Mouse (Mus musculus): ENCODE data around the gene Fars2. TPM values are rescaled to one million over a fixed set of nuclear protein-coding genes. Genes with fewer than 3 reads are reported as not detected.

The Fars2 gene
- total RNA-seq, 2 experiments from 2014 or later = 37.2 to 37.9 TPM

DNA sequence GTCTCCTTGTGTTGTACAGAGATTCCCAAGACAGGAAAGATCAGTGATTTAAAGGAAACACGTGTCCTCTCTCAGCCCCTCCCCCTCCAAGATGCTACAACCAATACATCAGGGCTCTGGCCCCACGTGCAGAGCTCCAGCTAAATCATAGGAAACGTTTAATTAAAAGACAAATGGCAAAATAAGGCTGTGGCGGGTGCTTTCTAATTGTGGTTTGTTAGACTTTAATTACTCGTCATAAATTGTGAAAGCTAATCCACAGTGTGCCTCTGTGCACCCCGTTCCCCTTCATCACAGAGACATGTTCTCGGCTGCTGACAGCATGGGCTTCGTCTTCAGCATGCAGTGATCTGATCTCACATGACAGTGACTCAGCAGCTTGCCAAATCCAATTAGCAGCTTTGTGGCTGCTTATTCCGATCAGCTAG is 400.9 kb downstream of the Fars2 start:
- no peak for DNase-seq

DNA sequence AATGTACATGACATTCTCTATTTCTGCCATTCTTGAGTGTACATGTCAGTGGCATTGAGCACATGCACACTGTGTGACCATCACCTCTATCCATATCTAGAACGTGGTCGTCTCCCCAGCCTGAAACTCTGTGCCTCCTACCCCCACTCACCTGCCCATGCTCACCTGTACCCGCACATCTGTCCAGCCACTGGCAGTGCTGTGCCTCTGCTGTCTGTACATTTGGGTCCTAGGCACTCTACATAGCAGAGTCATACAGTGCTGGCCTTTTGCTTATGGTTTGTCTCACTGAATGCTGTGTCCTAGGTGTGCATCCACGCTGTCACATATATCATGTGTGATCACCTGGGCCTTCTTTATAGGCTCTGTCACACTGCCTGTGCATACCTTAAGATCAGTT is 410.5 kb downstream of the Fars2 start:
- DNase-seq = no peak

DNA sequence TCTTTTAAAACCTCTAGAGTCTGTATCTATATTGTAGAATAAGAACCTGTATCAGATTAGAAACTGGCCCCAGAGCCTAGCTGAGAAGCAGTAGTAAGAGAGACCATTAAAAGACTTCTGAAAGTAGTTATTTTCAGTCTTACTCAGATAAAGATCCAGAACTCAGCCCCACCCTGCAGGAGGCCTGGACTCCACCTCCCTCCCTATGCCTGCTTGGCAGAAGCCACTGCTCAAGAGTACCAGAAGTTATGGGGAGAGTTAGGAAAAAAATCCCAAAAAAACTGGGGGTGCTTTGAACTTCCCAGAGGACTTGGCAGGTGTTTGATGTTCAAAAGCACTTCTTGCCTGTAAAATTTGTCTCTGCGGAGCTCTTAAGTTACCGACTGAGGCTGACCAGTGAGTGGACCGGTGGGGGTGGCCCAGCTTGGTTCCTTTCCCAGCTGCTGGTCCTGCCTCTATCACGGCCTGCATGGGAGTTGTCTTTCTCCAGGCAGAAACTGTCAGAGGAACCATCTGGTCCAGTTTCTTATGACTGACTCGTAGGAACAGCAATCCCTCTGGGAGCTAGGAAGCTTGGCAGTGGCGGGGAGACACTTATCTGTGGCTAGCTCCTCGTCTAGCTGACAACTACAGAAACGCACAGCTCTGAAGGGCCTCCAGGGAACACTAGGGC is 411.1 kb downstream of the Fars2 start:
- peak; percentile 83 for DNase-seq

DNA sequence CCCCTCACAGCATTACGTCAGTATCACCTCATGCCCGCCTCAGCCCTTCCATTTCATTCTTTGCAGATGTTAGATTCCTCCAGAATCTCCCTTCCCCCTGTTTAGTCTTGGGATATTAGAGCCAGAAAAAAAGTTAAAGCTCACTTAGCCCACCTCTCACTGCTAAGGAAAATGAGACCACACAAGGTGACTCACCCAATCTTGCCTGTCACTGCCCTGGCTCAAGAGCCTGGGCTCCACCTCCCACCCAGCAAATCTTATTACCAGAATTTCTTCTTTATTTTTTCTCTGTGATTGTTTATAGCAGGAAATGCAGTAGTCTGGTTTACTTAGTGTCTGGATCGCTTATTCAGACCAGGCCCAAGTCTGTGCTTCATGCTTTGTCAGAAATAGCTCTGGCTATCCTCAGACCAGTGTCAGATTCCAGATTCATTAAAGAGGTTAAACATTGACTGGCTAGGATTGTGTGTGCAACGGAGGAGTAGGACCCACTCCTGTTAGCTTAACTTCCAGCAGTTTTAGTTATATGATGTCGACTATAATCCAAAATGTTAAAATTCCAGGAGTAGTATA is 412.3 kb downstream of the Fars2 start:
- DNase-seq = no peak

DNA sequence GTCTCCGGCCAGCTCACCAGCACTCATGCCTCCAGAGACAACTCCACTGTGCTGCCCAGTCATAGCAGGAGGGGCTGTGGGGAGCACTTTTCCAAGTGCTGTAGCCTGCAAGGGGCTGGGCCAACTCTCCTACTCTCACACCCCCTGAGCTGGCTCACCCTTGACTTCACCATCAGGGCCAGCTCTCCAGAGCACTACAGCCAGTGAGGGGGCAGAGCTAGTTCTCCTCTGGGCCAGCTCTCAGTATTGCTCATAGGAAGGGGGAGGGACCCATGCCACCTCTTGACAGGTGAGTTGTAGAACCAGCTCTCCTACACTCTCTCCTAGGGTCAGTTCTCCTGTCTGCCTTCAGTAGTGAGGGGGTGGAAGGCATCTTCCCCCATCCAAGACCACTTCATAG is 413.6 kb downstream of the Fars2 start:
- peak; percentile 8 for DNase-seq

DNA sequence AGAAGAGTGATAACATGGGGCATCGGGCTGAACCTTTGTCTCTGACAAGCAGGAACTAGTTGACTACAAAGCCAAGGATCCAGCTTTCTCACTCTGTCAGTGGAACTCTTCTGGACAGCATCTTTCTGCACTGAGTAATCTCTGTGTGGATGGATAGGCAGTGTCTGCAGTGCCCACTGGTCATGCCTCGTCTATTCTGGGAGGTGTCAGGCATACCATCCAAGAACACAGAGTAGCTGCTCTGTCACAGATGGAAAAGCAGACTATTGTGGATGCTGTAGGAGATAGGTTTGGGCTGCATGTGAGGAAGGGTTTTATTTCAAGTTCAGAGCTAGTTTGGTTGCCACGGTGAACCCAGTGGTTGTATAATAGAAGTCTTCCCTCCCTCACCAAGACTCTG is 414.7 kb downstream of the Fars2 start:
- no peak for DNase-seq

DNA sequence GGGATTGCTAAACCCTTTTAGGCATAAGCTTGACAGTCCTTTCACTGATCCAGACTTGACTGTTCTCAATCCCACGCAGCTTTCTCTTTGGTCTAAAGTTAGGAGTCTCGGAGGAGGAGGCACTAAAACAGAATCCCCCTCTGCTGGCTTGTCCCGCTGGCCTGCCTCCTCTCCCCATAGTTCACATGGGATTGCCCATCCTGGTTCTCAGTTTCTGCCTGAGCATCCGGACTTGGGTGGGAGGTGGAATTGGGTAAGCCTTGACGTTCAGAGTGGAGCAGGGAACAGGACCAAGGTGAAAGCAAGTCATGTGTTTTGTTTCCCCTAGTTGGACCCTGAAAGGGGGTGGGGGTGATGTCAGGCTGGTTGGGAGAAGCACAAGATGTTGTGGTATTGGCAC is 415.9 kb downstream of the Fars2 start:
- no peak for DNase-seq

DNA sequence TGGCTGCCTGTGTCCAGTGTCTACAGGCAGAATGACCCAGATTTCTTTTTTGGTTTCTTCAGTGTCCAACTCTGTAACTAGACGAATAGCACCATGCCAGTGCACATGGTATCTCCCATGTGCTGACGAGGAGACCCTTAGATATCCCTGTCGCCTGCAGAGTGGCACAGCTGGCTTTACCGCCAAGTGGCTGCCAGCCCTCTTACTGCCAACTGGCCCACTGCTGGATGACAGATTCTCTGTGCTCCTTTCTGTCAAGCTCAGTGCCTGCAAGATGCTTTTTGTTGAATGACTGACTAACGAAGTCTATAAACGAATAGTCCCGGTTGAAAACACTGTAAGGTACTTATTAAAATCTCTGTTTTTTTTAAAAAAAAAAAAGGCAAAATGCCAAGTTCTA is 416.3 kb downstream of the Fars2 start:
- no peak for DNase-seq

DNA sequence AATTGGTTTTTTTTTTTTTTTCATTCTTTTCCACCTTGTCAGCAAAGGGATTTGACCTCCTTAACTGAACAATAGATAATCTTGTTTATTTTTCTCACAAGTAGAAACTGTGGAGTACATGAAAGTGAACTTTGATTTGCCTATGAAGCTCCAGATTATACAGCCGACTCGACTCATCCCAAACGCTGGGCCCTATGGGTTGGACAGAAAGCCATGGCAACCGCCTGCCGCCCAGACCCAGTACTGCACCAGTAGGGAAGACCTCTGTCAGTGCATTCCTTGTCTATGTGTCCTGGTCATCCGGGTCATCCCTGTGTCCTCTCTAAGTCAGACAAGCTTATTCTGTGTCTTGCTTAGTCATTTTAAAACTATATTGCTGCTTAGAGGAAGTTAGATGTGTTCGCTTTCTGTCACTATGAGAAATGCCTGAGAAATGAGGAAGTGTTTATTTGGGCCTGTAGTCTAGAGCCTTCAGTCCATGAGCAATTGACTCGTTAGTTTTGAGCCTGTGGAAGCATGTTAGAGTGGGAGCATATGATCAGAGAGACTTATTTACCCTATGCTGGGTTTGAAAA is 416.8 kb downstream of the Fars2 start:
- no peak for DNase-seq

DNA sequence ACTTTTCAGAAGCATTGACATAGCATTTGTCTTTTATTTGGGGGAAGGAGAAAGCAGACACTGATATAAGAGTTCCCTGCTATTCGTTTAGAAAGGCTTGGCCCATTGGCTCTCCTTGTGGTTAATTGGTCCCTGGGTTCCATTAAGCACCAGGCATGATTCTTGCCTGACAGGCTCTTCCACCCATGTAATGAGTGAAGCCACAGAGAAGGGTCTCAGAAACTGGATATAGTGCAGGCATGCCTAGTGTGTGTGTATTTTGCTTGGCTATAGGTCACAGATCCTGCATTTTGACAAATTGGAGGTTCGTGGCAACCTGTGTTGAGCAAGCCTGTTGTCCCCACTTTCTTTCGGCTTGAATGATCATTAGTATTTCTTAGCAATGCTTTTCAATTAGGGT is 420.4 kb downstream of the Fars2 start:
- no peak for DNase-seq

DNA sequence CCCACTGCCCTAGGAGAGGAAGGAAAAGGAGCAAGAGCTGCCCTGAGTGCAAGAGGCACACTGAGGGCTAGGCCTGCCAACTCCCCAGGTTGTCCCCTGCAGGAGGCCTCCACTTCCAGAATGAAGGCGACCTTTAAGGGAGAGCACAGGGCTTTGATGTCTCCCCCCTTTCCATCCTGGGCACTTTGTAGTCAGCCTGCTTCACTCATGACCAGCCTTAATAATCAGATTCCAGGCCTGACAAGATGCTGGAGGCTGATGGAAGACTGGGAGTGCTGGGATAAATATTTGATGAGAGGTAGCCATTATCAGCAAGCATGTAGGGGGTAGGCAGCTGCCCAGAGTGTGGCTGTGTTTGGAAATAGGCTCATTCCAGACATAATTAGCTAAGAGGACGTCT is 421.2 kb downstream of the Fars2 start:
- DNase-seq = no peak

DNA sequence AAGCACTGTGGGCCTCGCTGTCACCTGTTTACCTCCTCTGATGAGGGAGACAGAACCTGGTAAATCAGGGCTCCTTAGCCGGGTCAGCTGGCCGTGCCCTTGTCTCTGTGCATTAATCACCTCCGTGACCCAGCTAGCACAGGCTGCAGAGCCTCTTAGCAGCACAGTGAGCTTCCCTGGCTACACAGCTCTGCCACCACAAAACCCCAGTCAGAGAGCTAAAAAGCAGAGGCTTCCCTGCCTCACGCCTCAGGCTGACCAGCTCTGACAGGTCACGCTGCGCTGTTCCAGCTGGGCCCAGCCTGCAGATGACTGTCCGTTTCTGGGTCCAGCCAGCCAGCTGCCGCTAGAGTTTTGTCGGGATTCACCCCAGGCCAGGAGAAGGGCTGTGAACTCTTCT is 423.0 kb downstream of the Fars2 start:
- peak; percentile 11 for DNase-seq

DNA sequence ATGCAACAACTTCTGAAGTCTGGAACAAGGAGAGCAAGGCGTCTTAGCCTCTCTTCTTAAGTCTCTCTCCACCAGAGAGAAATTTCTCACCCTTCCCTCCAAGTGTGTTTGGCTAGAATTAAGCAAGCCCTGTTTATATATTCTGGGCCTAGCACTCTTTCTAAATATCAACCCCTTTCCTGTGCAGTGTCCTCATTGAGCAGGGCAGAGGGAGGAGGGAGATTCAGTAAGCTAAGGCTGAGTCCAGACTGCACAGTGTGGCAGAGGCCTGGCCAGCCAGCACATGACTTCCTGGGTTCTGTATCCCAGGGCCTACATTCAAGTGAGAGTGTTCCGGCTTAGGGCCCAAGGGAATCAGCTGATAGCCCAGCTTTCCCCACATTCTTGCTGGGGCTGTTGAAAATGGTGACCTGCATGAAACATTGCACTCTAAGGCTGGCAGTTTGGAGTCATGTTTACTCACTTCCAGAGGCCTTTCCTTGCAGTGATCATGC is 424.1 kb downstream of the Fars2 start:
- no peak for DNase-seq

DNA sequence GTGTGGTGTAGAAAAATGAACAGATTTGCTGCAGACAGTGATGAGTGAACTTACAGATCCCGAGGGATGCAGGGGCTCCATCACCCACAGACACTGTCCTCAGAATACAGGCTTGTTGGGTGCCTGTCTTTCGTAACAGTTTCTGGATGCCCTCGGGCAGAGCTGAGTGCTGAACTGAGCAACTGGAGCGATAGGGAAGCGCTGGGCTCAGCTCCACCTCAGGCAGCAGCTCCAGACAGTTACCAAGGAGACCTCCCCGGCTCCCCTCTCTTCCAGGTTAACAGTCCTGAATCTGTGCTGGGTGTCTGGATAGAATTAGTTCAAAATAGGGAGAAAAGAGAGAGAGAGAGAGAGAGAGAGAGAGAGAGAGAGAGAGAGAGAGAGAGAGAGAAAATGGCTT is 433.5 kb downstream of the Fars2 start:
- no peak for DNase-seq

DNA sequence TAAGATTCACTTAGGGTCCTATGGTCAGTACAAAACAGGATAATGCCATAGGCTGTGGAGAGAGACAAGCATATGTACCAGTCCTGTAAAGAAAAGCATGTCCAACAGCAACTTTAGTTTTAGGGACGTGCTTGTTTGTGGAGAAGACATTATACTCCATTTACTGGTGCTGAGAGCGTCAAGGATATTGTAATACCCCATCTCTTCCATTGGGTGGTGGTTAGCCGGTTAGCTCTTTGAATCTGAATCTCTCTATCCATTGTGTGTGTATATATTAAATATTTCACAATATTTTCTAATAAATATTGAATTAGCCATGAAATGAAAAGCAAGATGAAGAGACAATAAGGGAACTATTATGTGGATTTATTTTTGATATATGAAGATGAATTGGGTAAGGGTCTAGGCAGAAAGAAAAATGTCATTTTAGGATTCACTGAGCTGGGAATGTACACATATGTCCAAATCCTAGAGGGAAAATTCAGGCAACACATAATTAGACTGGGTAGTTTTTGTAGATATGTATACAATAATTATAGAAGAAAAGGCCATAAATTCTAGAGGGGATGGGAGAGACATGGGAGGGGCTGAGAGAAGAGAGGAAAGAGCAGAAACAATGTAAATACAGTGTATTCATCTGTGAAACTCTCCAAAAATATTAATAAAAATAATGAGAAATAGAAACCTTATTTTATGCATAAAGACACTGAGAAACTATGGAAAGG is 435.5 kb downstream of the Fars2 start:
- DNase-seq = no peak

DNA sequence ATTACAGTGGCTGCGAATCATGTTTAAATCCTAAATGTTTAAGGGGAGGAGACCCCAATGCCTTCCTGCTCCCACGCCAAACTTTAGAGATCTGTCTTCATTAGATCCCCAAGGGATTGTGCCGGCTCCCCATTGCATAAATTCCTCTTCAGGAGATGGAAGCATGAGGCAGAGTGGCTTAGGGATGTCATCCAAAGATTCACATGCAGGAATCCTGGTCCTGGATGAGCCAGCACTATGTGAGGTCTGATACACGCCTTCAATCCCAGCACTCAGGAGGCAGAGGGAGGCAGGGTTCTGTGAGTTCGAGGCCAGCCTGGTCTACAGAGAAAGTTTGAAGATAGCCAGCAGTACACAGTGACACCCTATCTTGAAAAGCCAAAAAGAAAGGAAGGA is 436.0 kb downstream of the Fars2 start:
- no peak for DNase-seq

DNA sequence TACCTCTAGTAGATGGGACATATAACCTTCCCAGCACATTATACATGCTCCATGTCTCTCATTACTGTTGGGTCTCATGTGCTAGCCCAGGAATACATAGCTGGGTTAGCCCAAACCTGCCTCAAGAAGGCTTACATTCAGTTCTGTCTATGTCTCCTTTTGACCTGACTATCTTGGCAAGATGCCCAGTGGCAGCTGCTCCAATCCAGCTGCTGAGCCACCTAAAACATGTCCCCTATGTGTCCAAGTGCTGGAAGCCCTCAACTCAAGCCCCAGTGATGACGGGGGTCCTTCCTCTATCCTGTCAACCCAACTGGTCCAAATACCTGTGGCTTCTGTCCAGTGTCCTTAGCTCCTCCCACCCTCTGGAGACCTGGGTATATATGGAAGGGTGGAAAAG is 437.5 kb downstream of the Fars2 start:
- DNase-seq = no peak

DNA sequence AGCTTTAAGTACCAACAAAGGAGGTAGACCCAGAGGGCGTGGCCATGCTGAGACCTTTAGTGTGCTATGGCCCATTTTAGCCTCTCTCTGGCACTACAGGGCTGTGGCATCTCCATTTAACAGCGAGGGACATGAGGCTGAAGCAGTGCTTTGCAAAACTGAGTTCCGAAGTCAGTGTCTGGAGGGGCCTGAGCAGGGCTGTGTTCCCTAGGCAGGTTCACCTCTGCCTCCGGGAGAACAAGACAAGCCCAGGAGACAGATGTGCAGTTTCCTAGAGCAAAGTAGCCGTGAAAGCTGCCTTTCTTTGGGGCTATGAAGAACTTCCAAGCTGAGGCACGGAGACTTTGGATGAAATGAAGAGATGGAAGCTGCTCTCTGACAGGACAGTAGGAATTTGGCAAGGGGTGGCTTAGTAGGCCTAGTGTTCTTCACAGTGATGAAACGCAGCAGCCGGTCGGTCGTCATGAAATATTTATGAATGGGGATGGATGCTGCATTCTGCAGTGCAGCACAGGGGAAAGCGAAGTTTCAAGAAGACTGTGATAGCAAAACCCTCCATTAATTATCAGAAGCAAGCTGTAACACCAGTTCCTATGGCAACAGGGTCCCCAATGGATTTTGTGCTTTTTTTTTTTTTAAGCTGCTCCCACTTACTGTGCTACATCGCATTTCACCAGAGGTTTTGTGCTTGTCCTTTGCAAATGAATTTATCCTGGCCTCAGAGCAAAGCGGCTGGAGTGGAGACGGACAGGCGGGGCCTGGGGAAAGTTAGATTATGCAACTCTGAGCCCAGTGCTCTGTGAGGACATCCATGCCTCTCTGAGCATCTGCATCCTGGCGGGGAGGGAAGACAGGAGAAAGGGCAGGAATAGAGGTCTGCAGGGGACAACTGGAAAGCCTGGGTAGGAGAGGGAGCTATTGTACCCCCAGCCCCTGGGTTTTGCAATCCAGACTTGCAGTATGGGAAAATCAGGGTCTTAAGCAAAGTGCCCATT is 445.5 kb downstream of the Fars2 start:
- peak; percentile 43 for DNase-seq

DNA sequence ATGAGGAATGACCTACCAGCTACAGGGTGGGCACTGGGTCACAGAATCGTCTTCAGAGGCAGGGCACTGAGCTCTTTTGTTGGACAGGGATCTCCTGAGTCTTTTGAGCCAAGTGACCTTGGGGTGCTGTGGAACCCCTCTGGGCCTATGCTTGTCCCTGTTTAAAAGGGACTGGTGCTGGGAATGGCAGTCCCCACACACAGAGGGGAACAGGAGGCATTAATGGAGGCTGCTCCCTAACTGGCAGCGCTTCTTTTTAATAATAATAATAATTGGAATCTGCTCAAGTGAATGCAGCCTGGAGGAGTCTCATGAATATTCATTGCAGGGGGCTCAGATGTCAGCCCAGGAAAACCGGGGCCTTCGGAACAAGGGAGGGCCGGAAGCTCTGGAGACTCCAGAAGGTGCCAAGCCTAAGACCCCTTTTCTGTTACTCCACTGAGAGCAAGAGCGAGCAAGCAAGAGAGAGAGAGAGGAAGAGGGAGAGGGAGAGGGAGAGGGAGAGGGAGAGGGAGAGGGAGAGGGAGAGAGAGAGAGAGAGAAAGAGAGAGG is 447.6 kb downstream of the Fars2 start:
- DNase-seq = no peak

DNA sequence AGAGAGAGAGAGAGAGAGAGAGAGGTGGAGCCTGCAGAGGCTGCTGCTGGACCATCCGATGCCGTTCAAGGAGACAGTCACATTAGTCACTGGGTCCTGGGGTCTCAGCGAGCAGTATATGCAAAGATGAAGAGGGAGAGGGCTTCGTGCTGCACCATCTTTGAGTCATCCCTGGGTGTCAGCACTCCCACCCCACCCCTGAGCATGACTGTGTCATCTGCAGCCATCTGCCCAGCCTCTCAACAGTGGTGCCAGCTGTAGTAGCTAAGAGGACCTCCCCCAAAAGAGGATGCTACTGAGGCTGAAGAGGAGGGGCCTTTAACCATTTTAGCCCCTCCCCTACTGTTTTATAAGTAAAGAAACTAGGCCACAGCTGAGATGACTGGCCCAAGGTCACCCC is 459.6 kb downstream of the Fars2 start:
- no peak for DNase-seq

DNA sequence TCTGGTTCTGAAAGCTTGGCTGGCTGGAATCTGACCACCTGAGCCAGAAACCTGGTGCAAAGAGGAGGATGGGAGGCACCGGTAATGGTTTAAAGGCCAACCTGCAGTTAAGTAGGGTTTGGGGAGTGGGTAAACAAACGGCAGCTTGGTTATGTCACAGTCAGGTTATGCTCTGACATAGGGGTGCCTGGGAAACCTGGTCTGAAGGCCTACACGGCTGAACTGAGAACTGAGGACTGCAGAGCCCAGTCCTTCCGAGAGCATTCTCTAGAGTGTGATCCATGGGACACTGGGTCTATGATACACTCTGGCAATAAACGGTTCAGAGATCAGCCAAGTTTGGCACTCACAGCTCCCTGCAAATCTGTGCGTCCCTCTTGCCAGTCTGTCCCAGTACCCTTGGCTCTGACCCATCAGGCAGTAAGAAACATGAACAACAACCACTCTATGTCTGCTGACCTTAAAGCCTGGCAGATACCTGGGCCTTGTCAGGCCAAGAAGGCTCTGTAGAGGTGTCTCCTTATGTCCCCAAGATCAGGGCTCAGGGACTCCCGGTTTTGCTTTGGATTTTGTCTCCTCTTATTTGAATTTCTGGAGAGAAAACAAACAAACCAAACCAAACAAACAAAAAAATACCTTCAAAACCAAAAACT is 460.8 kb downstream of the Fars2 start:
- DNase-seq = no peak
